Mouse (Mus musculus): Measurements from ENCODE around the gene Susd1.

Susd1 gene

DNA sequence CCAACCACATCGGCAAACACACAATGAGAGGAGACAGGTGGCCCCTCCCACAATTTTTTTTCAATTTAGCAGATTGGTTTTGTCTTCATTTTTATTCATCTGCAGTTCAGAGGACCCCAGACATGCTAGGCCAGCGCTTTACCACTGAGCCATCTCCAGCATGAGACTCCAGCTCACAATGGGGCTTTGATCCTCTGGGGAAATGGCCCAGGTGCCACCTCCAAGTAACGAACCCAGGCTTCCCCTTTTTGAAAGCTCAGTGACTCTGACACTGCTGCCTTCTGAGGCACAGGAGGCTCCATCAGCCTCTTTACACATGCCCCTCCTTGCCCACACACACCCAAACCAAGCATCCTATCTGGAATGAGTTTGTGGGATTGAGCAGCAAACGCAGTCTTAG lies 5.7 kb upstream of the Susd1 start:
- Histone ChIP-seq H3K27me3 (ENCODE audit: insufficient read depth, low read length) (peaks cover 27% of the 10 kb centered on the region), H3K9me3 (ENCODE audit: low read length) (peaks cover 6% of the 10 kb centered on the region; the same call in 1 of the 2 replicates), H3K4me3 (replicated peaks; ENCODE audit: low read length) (no peak overlapping the region), H3K4me1 (replicated peaks; ENCODE audit: low read depth, low read length) (peaks cover 6% of the 10 kb centered on the region), H3K36me3 (ENCODE audit: insufficient read depth, low read length) (no peaks in the 10 kb centered on the region)
- TF ChIP-seq CTCF (conservative IDR thresholded peaks at IDR 0.05; ENCODE audit: low read length) (no peak), NANOG (IDR thresholded peaks at IDR 0.05; ENCODE audit: borderline replicate concordance, low read length) (no peak), POU5F1 (IDR thresholded peaks at IDR 0.05; ENCODE audit: borderline replicate concordance, low read length) (no peak)

- Histone ChIP-seq H3K4me3 (replicated peaks; ENCODE audit: low read length) (no peak overlapping the region), H3K36me3 (ENCODE audit: insufficient read depth, low read length) (no peaks in the 10 kb centered on the region), H3K27me3 (ENCODE audit: insufficient read depth, low read length) (peaks cover 52% of the 10 kb centered on the region), H3K4me1 (replicated peaks; ENCODE audit: low read depth, low read length) (peaks cover 21% of the 10 kb centered on the region), H3K9me3 (ENCODE audit: low read length) (no peaks in the 10 kb centered on the region)
- TF ChIP-seq POU5F1 (IDR thresholded peaks at IDR 0.05; ENCODE audit: borderline replicate concordance, low read length): no peak
- TF ChIP-seq NANOG (IDR thresholded peaks at IDR 0.05; ENCODE audit: borderline replicate concordance, low read length): no peak
- no peak for TF ChIP-seq CTCF (conservative IDR thresholded peaks at IDR 0.05; ENCODE audit: low read length)
Measured at GRCm38 (mm10) chr4:59441265-59441664, 2.8 kb upstream of the Susd1 start.

DNA sequence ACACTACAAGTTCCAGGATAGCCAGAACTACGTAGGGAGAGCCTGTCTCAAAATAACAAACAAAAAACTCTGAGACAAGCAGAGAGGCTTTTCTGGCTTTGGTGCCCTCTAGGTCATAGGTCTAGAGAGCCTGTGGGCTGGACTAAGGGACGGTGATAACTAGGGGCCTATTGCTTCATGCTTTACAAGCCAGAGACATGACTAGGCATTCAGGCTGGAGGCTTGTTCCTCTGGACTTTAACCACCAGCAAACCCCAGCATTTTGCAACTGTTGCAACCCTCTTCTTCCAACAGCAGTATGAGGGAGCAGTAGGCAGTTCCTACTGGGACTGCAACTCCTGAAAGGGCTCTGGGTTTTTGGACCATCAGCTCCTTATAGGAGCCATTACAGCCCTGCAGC lies 1.5 kb upstream of the Susd1 start:
- TF ChIP-seq POU5F1 (IDR thresholded peaks at IDR 0.05; ENCODE audit: borderline replicate concordance, low read length) (no peak), CTCF (conservative IDR thresholded peaks at IDR 0.05; ENCODE audit: low read length) (no peak), NANOG (IDR thresholded peaks at IDR 0.05; ENCODE audit: borderline replicate concordance, low read length) (no peak)
- H3K4me3 ChIP-seq (replicated peaks; ENCODE audit: low read length): no peak overlapping the region
- H3K9me3 ChIP-seq (ENCODE audit: low read length): no peaks in the 10 kb centered on the region
- peaks cover 21% of the 10 kb centered on the region for H3K4me1 ChIP-seq (replicated peaks; ENCODE audit: low read depth, low read length)
- H3K36me3 ChIP-seq (ENCODE audit: insufficient read depth, low read length): no peaks in the 10 kb centered on the region
- peaks cover 61% of the 10 kb centered on the region for H3K27me3 ChIP-seq (ENCODE audit: insufficient read depth, low read length)

DNA sequence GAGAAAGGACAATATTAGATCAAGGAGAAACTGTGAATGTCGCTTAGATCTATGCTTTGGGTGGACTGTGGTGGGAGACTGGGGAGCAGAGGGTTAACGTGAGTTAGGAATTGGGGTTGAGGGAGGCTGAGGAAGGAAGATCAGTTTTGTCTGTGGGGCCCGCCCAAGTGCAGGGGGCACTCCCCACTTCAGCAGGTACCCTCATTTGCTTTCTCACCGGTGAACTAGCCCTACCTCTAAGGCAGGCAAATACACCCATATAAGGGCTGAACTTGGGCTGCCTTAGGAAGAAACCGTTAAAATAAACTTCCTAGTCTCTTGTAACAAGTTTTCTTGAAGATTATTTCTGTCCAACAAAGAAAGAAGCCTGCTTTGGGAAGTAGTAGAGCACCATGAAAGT lies 608 bp upstream of the Susd1 start:
- TF ChIP-seq NANOG (IDR thresholded peaks at IDR 0.05; ENCODE audit: borderline replicate concordance, low read length) (no peak), POU5F1 (IDR thresholded peaks at IDR 0.05; ENCODE audit: borderline replicate concordance, low read length) (no peak), CTCF (conservative IDR thresholded peaks at IDR 0.05; ENCODE audit: low read length) (no peak)

DNA sequence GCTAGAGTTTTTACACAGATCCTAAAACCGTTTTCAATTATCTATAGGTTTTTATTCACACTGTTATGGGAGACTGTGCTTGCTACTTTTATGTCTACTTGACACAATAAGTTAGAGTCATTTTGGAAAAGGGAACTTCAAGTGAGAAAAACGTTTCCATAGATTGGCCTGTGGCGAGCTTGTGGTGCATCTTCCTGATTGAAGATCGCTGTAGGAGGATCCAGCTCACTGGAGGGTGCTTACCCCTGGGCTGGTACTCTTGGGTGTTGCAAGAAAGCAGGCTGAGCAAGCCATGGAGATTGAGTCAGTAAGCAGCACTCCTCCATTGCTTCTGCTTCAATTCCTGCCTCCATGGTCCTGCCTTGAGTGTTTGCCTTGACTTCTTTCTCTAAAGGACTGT lies 2.5 kb downstream of the Susd1 start:
- Histone ChIP-seq H3K9me3 (ENCODE audit: low read length) (no peaks in the 10 kb centered on the region), H3K4me1 (replicated peaks; ENCODE audit: low read depth, low read length) (peaks cover 32% of the 10 kb centered on the region), H3K4me3 (replicated peaks; ENCODE audit: low read length) (no peak overlapping the region), H3K27me3 (ENCODE audit: insufficient read depth, low read length) (peaks cover 55% of the 10 kb centered on the region), H3K36me3 (ENCODE audit: insufficient read depth, low read length) (no peaks in the 10 kb centered on the region)
- TF ChIP-seq CTCF (conservative IDR thresholded peaks at IDR 0.05; ENCODE audit: low read length) (no peak), POU5F1 (IDR thresholded peaks at IDR 0.05; ENCODE audit: borderline replicate concordance, low read length) (no peak), NANOG (IDR thresholded peaks at IDR 0.05; ENCODE audit: borderline replicate concordance, low read length) (no peak)

More for the DNA sequence above, 608 bp upstream of the Susd1 start:
- Histone ChIP-seq H3K4me1 (replicated peaks; ENCODE audit: low read depth, low read length) (peaks cover 24% of the 10 kb centered on the region), H3K4me3 (replicated peaks; ENCODE audit: low read length) (peak overlapping the region; percentile 80; the same call in 1 of the 2 replicates), H3K27me3 (ENCODE audit: insufficient read depth, low read length) (peaks cover 64% of the 10 kb centered on the region), H3K36me3 (ENCODE audit: insufficient read depth, low read length) (no peaks in the 10 kb centered on the region), H3K9me3 (ENCODE audit: low read length) (no peaks in the 10 kb centered on the region)

GRCm38 (mm10) chr4:59434039-59434438 lies 4.4 kb downstream of the Susd1 start:
- H3K27me3 ChIP-seq (ENCODE audit: insufficient read depth, low read length): peaks cover 36% of the 10 kb centered on the region
- H3K4me3 ChIP-seq (replicated peaks; ENCODE audit: low read length): no peak overlapping the region
- peaks cover 25% of the 10 kb centered on the region for H3K4me1 ChIP-seq (replicated peaks; ENCODE audit: low read depth, low read length)
- H3K36me3 ChIP-seq (ENCODE audit: insufficient read depth, low read length): no peaks in the 10 kb centered on the region
- no peak for TF ChIP-seq NANOG (IDR thresholded peaks at IDR 0.05; ENCODE audit: borderline replicate concordance, low read length)
- TF ChIP-seq POU5F1 (IDR thresholded peaks at IDR 0.05; ENCODE audit: borderline replicate concordance, low read length): no peak
- TF ChIP-seq CTCF (conservative IDR thresholded peaks at IDR 0.05; ENCODE audit: low read length): no peak
- H3K9me3 ChIP-seq (ENCODE audit: low read length): no peaks in the 10 kb centered on the region

GRCm38 (mm10) chr4:59429128-59429527 lies 9.3 kb downstream of the Susd1 start:
- H3K9me3 ChIP-seq (ENCODE audit: low read length): no peaks in the 10 kb centered on the region
- no peak overlapping the region for H3K4me3 ChIP-seq (replicated peaks; ENCODE audit: low read length)
- H3K27me3 ChIP-seq (ENCODE audit: insufficient read depth, low read length): no peaks in the 10 kb centered on the region
- no peaks in the 10 kb centered on the region for H3K36me3 ChIP-seq (ENCODE audit: insufficient read depth, low read length)
- TF ChIP-seq NANOG (IDR thresholded peaks at IDR 0.05; ENCODE audit: borderline replicate concordance, low read length): no peak
- no peak for TF ChIP-seq CTCF (conservative IDR thresholded peaks at IDR 0.05; ENCODE audit: low read length)
- TF ChIP-seq POU5F1 (IDR thresholded peaks at IDR 0.05; ENCODE audit: borderline replicate concordance, low read length): no peak
- H3K4me1 ChIP-seq (replicated peaks; ENCODE audit: low read depth, low read length): peaks cover 9% of the 10 kb centered on the region

GRCm38 (mm10) chr4:59426429-59426828 lies 12.0 kb downstream of the Susd1 start:
- Histone ChIP-seq H3K27me3 (ENCODE audit: insufficient read depth, low read length) (no peaks in the 10 kb centered on the region), H3K4me1 (replicated peaks; ENCODE audit: low read depth, low read length) (peaks cover 29% of the 10 kb centered on the region)
- no peak for TF ChIP-seq NANOG (IDR thresholded peaks at IDR 0.05; ENCODE audit: borderline replicate concordance, low read length)
- TF ChIP-seq CTCF (conservative IDR thresholded peaks at IDR 0.05; ENCODE audit: low read length): no peak
- TF ChIP-seq POU5F1 (IDR thresholded peaks at IDR 0.05; ENCODE audit: borderline replicate concordance, low read length): no peak

GRCm38 (mm10) chr4:59422808-59423207 lies 15.6 kb downstream of the Susd1 start:
- H3K4me3 ChIP-seq (replicated peaks; ENCODE audit: low read length): no peak overlapping the region
- H3K36me3 ChIP-seq (ENCODE audit: insufficient read depth, low read length): no peaks in the 10 kb centered on the region
- TF ChIP-seq NANOG (IDR thresholded peaks at IDR 0.05; ENCODE audit: borderline replicate concordance, low read length): no peak
- TF ChIP-seq POU5F1 (IDR thresholded peaks at IDR 0.05; ENCODE audit: borderline replicate concordance, low read length): no peak
- no peak for TF ChIP-seq CTCF (conservative IDR thresholded peaks at IDR 0.05; ENCODE audit: low read length)
- no peaks in the 10 kb centered on the region for H3K27me3 ChIP-seq (ENCODE audit: insufficient read depth, low read length)
- H3K4me1 ChIP-seq (replicated peaks; ENCODE audit: low read depth, low read length): peaks cover 54% of the 10 kb centered on the region
- H3K9me3 ChIP-seq (ENCODE audit: low read length): no peaks in the 10 kb centered on the region

More at GRCm38 (mm10) chr4:59426429-59426828, 12.0 kb downstream of the Susd1 start:
- no peak overlapping the region for H3K4me3 ChIP-seq (replicated peaks; ENCODE audit: low read length)
- no peaks in the 10 kb centered on the region for H3K36me3 ChIP-seq (ENCODE audit: insufficient read depth, low read length)
- no peaks in the 10 kb centered on the region for H3K9me3 ChIP-seq (ENCODE audit: low read length)
